In the genomic region with DNA sequence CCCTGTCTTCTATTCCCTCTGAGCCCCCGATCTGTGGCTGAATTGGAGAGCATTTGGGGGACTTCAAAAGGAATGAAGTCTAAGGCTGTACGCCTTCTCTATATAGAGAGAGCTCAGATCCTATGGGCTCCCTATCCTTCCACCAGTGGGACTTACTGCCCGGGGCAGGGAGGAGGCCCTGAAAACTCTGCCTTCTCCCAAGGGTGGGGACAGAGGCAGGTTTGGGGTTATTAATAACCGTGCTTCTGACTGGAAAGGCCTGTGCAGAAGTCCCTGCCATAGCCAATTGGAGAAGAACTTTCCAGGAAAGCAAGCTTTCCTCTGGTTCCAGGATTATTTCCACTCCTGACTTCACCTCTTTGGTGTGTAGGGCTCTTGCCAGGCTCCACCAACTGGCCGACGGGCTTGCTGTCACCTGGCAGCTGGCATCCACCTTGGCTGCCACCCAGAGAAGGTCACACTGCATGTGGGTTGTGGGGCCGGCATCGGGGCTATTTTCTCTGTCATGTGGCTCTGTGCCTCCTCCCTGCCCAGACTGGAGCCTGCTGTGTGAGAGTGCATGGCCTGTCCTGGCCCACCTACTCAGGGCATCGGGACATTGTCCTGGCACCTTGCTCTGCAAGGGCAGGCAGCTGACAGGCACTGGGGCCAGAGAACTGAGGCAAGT, we compare ENCODE assay signal across 11 mouse cellular contexts.
DNase-seq lines count a peak whose midpoint lies in the region; ATAC-seq and TF ChIP-seq lines count a peak whose summit lies in the region.
"Had no signal": no experiment of that assay in that cellular context is flagged by ENCODE, and none has a peak within 500 bp of the region (broad histone marks: within the 10 kb centered on the region; RNA-seq: fewer than 3 reads in every experiment).

No protein-coding gene starts in this region.

- TF ChIP-seq CTCF in lung, postnatal 0 days (IDR thresholded peaks at IDR 0.05), result no peak

- 74% methylated on average over 9 of the region's 9 CpGs for WGBS in lung, postnatal 0 days

- H3K36me3 ChIP-seq in lung, postnatal 0 days (ENCODE audit: insufficient read depth, low read length), result no peaks in the 10 kb centered on the region
- H3K36me3 ChIP-seq: forebrain, embryonic 12.5 days; liver, embryonic 13.5 days; midbrain, embryonic 12.5 days had no signal

- H3K27ac ChIP-seq in lung, postnatal 0 days (ENCODE audit: low read length), result no peak overlapping the region
- H3K27ac ChIP-seq: forebrain, embryonic 12.5 days; liver, embryonic 13.5 days; midbrain, embryonic 12.5 days had no signal

- no peak overlapping the region for H3K9ac ChIP-seq in lung, postnatal 0 days (replicated peaks; ENCODE audit: low read depth)
- H3K9ac ChIP-seq: forebrain, embryonic 12.5 days; liver, embryonic 13.5 days; midbrain, embryonic 12.5 days had no signal

- no peaks in the 10 kb centered on the region for H3K9me3 ChIP-seq in lung, postnatal 0 days (ENCODE audit: low read length)
- H3K9me3 ChIP-seq: forebrain, embryonic 12.5 days; liver, embryonic 13.5 days; midbrain, embryonic 12.5 days had no signal

- peak; percentile 52 for DNase-seq in adipocyte (ENCODE audit: low spot score)
- DNase-seq in brain, adult 2 months (ENCODE audit: low read depth, low spot score), result peak; percentile 73
- peak; percentile 88 for DNase-seq in gastrocnemius, postnatal 14 days
- peak; percentile 81 to 87 for DNase-seq in heart, postnatal 14 days
- no peak for DNase-seq in T-cell, adult 2 months (ENCODE audit: low spot score)
- DNase-seq in lung, postnatal 0 days (ENCODE audit: low spot score), result no peak
- no peak for DNase-seq in layer of hippocampus, postnatal 14 days (ENCODE audit: low spot score in 2 of 2)
- DNase-seq: liver, embryonic 13.5 days; right cerebral cortex, postnatal 25 days had no signal

- no peak for ATAC-seq in lung, postnatal 0 days

- intact Hi-C loops in gastrocnemius, postnatal 14 days (cut with DNase I; ENCODE audit: low total_unique reads), result no loop called here
- intact Hi-C loops in heart, postnatal 14 days (cut with DNase I), result no loop called here

- H3K27me3 ChIP-seq in lung, postnatal 0 days (replicated peaks; ENCODE audit: insufficient read depth, low read length), result no peaks in the 10 kb centered on the region

- no peak overlapping the region for H3K4me2 ChIP-seq in lung, postnatal 0 days (replicated peaks; ENCODE audit: low read depth, low read length)
- H3K4me2 ChIP-seq: forebrain, embryonic 12.5 days; liver, embryonic 13.5 days; midbrain, embryonic 12.5 days had no signal

- no peak overlapping the region for H3K4me3 ChIP-seq in lung, postnatal 0 days (ENCODE audit: low read depth, low read length)
- H3K4me3 ChIP-seq: forebrain, embryonic 12.5 days; liver, embryonic 13.5 days; midbrain, embryonic 12.5 days had no signal

- H3K4me1 ChIP-seq in lung, postnatal 0 days (ENCODE audit: insufficient read depth, low read depth, low read length), result no peaks in the 10 kb centered on the region
- H3K4me1 ChIP-seq: liver, embryonic 13.5 days had no signal

- TF ChIP-seq EP300 in lung, postnatal 0 days (IDR thresholded peaks at IDR 0.05), result no peak

Comparison
In these comparisons a context has a peak if more than half of its experiments do, and no peak if none do; other contexts are left out.
1. DNase-seq: peak in adipocyte (single experiment), brain, adult 2 months (single experiment), gastrocnemius, postnatal 14 days (single experiment) and heart, postnatal 14 days (2 of 2); none in T-cell, adult 2 months (single experiment), lung, postnatal 0 days (single experiment) and layer of hippocampus, postnatal 14 days (0 of 2).